Mouse (Mus musculus) kidney, embryonic 14.5 days (tissue): ENCODE measurements around the gene Btbd19. TPM values are rescaled to one million over a fixed set of nuclear protein-coding genes. Genes with fewer than 3 reads are reported as not detected.

Experiments
- ATAC-seq: fragments of 200-750 bp; cut with Nextera tagmentation; 2 replicates; pipeline ENCODE4 v1.8.0; 2017; ENCODE audit warnings: moderate number of reproducible peaks, mild to moderate bottlenecking, moderate TSS enrichment, moderate library complexity; ENCODE audit not compliant: low FRiP score, low TSS enrichment
- H3K27ac ChIP-seq: fragments of 300-500 bp; sonication (generic); 2 replicates; pipeline ENCODE4 v1.5.1; 2014; ENCODE audit warnings: low read depth, mild to moderate bottlenecking, low read length, moderate library complexity, mixed read lengths
- H3K27me3 ChIP-seq: fragments of 300-500 bp; sonication (generic); 2 replicates; pipeline ENCODE4 v1.6.1; 2014; ENCODE audit warnings: mild to moderate bottlenecking, low read length; ENCODE audit not compliant: control insufficient read depth, insufficient read depth
- H3K36me3 ChIP-seq: fragments of 300-500 bp; sonication (generic); 2 replicates; pipeline ENCODE4 v1.6.1; 2014; ENCODE audit warnings: low read length, mixed read lengths; ENCODE audit not compliant: control insufficient read depth, insufficient read depth
- H3K4me1 ChIP-seq: fragments of 300-500 bp; sonication (generic); 2 replicates; pipeline ENCODE4 v1.6.1; 2014; ENCODE audit warnings: low read length, mixed read lengths; ENCODE audit not compliant: control insufficient read depth, insufficient read depth
- H3K4me2 ChIP-seq: fragments of 300-500 bp; sonication (generic); replicated peaks from 2 replicates; pipeline ENCODE4 v1.6.1; 2014; ENCODE audit warnings: low read depth, mild to moderate bottlenecking, low read length
- H3K4me3 ChIP-seq: fragments of 300-500 bp; sonication (generic); 2 replicates; pipeline ENCODE4 v1.5.1; 2014; ENCODE audit warnings: mild to moderate bottlenecking, low read length
- H3K9ac ChIP-seq: fragments of 300-500 bp; sonication (generic); 2 replicates; pipeline ENCODE4 v1.6.1; 2014; ENCODE audit warnings: low read depth, mild to moderate bottlenecking, low read length, moderate library complexity
- H3K9me3 ChIP-seq: fragments of 300-500 bp; sonication (generic); 2 replicates; pipeline ENCODE4 v1.6.1; 2016; ENCODE audit warnings: low read length; ENCODE audit not compliant: control insufficient read depth
- WGBS: fragments of 180-500 bp; shearing (Covaris S2); extraction: QIAGEN DNeasy Blood & Tissue Kit; methylation state at CpG from one replicate; pipeline ENCODE4 v1.1.7; 2014; 5-methylcytosine and 5-hydroxymethylcytosine counted together
- polyA plus RNA-seq: library from polyadenylated mRNA; unstranded; fragments of >200 nt; fragmentation: Nextera tagmentation; extraction: Ambion mirVana; gene quantifications from 2 replicates; pipeline ENCODE4 v1.2.1, GENCODE M21; 2014

Gene Btbd19
- polyA plus RNA-seq, 1 experiment from 2014 or later: 6.2 TPM

DNA sequence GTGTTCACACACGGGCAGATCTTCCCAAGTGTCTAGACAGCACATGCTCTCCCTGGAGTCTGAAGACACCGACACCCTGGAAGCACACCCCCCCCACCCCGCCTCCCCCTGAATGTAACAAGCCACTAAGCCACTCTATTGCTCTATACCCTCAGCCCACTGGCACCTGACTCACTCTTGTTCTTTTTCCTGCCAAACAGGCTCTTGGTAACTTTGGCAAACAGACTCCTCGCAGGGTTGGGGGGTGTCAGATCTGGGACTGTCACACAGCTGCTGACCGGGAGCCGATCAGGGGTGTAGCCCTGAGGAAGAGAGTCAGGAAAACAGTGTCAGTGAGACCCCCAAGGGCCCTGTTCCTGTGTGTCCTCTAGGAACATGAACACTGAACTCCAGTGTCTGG lies 5.7 kb upstream of the Btbd19 start:
- no peak overlapping the region for H3K9ac ChIP-seq
- 80% methylated on average over 6 of the region's 6 CpGs for WGBS
- no peak overlapping the region for H3K27ac ChIP-seq
- peaks cover 3% of the 10 kb centered on the region; the same call in 1 of the 2 replicates for H3K36me3 ChIP-seq
- peaks cover 8% of the 10 kb centered on the region; the same call in 1 of the 2 replicates for H3K4me1 ChIP-seq
- H3K27me3 ChIP-seq: peaks cover 14% of the 10 kb centered on the region
- H3K9me3 ChIP-seq: no peaks in the 10 kb centered on the region
- H3K4me2 ChIP-seq: no peak overlapping the region
- no peak for ATAC-seq
- no peak overlapping the region for H3K4me3 ChIP-seq

DNA sequence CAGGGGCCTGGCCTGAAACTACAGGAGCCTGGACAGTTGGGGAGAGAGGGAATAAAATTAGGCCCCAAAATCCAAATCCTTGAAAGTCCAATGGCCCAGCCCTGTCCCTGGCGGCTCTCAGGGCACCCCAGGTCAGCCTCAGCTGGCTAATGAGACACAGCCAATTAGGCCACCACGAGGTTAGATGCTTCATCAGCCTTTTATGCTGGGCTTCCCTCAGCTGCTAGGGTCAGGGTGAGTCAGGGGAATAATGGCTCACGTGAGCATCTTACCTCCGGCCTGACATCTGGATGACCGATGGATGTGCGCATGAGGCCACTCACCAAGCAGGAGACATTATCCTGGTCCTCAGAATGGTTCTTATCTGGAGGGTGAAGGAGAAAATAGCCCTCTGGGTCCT lies 5.3 kb upstream of the Btbd19 start:
- Histone ChIP-seq H3K9ac (no peak overlapping the region), H3K27me3 (peaks cover 14% of the 10 kb centered on the region), H3K9me3 (no peaks in the 10 kb centered on the region), H3K27ac (no peak overlapping the region), H3K4me2 (no peak overlapping the region), H3K4me3 (no peak overlapping the region), H3K4me1 (peaks cover 12% of the 10 kb centered on the region), H3K36me3 (peaks cover 3% of the 10 kb centered on the region; the same call in 1 of the 2 replicates)
- ATAC-seq: no peak
- 78% methylated on average over 6 of the region's 6 CpGs for WGBS

DNA sequence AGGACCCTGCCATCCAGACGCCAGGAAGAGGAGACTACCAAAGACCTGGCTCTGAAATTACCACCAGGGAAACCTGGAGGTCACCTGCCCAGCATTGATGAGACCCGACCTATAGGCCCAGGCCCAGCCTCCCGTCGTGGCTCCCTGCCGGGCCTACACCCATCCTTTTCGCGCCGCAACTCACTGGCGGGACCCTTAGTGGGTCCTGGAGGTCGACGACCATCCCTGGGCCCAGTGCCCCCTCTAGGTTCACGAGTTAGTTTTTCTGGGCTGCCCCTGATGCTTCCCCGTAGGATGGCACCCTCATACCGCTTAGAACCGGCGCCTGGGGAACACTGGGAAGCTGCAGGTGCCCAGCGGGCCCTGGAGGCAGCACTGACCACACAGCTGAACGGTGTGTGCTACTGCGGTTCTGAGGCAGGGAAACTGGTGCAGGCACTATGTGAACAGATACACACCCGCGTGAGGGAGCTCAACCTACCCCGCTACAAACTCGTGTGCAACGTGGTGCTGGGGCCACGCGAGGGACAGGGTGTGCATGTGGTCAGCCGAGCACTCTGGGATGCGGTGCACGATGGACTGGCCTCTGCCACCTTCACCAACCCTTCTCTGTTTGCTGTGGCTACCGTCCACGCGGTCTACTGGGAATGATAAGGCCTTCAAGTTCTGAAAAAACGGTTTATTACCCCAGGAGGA lies 2.6 kb upstream of the Btbd19 start:
- no peak for ATAC-seq

DNA sequence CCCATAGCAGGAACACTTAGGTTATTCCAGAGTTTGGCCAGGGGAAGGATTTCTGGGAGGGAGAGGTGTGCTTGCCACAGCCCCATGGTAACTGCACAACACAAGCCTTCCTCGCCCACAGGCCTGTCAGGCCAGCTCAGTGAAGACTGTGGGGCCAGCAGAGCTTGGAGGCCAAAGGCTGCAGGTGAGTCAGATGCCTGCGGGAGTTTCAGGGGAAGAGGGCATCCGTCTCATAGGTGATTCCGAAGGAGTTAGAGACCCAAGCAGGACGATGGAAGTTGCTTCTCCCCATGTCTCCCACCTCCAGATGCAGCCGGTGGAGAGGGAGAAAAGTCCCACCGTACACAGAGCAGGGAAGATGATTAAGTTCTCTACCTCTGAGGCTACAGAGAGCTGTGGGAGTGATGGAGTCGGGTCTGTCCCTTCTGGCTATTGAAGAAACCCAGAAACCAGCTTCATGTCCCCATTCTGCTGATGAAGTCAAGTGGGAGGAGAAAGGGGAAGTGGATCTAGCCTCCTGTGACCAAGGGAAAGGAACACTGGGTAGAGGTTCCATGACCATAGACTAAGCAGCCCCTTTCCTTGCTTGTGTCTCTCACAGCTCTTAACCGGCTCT lies 1.3 kb upstream of the Btbd19 start, which contains the start of gene Tctex1d4:
TSS of gene Tctex1d4 (plus strand) at position 120 of the 616 bp plus-strand sequence.
- peaks cover 3% of the 10 kb centered on the region; the same call in 1 of the 2 replicates for H3K36me3 ChIP-seq
- WGBS: 82% methylated on average over 9 of the region's 9 CpGs
- H3K9me3 ChIP-seq: no peaks in the 10 kb centered on the region
- no peak within 1 kb of the TSS for H3K4me3 ChIP-seq
- peak within 1 kb of the TSS; percentile 87 for H3K27ac ChIP-seq
- ATAC-seq: no peak
- H3K4me2 ChIP-seq: peak within 1 kb of the TSS; percentile 15; the same call in 1 of the 2 replicates
- H3K9ac ChIP-seq: peak within 1 kb of the TSS; percentile 25
- peaks cover 3% of the 10 kb centered on the region; the same call in 1 of the 2 replicates for H3K27me3 ChIP-seq
- H3K4me1 ChIP-seq: peaks cover 22% of the 10 kb centered on the region

More for the DNA sequence above, 2.6 kb upstream of the Btbd19 start:
- no peak overlapping the region for H3K9ac ChIP-seq
- no peaks in the 10 kb centered on the region for H3K9me3 ChIP-seq
- H3K4me3 ChIP-seq: no peak overlapping the region
- H3K36me3 ChIP-seq: peaks cover 3% of the 10 kb centered on the region; the same call in 1 of the 2 replicates
- 89% methylated on average over 33 of the region's 33 CpGs for WGBS
- H3K27ac ChIP-seq: no peak overlapping the region
- H3K27me3 ChIP-seq: peaks cover 14% of the 10 kb centered on the region
- H3K4me2 ChIP-seq: no peak overlapping the region
- peaks cover 24% of the 10 kb centered on the region for H3K4me1 ChIP-seq

DNA sequence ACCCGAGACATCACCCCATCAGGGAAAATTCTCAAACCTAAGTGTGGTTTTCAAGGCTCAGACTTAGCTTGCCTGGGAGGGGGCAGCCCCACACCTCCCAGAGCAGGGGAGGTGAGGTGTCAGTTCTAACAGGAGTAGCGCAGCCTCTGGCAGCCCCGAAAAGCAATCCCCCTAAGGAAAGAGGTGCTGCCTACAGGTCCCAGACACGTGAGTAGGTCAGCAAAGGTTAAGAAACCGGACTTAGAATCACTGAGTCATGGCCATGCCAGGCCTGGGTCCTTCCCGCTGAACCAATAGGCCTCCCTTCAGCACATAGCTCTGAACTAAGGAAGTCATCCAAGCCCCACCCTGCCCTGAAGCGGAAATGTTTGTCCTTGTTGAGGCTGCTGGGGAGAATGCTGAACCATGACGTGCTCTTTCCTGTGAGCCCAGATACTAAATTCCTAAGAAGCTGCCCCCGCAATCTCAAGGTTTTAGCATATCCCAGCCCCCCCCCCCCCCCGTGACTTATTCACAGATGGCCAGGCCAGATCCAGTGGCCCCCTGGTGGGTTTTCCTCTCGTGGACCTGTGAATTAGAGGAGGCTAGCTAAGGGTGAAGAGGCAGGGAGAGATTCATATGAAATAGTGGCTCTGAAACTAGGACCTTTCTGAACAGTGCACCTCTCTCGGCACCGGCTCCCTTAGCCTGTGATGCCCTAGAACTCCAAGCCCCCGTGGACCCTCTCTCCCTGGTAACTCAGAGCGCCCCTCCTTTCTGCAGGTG lies 567 bp upstream of the Btbd19 start:
- Histone ChIP-seq H3K4me1 (peaks cover 22% of the 10 kb centered on the region), H3K4me2 (peak overlapping the region; percentile 15; the same call in 1 of the 2 replicates), H3K27me3 (no peaks in the 10 kb centered on the region), H3K36me3 (peaks cover 3% of the 10 kb centered on the region; the same call in 1 of the 2 replicates), H3K9ac (peak overlapping the region; percentile 25), H3K9me3 (no peaks in the 10 kb centered on the region), H3K27ac (peak overlapping the region; percentile 87), H3K4me3 (no peak overlapping the region)
- 34% methylated on average over 15 of the region's 15 CpGs for WGBS
- ATAC-seq: peak; percentile 63; the same call in 1 of the 2 replicates

DNA sequence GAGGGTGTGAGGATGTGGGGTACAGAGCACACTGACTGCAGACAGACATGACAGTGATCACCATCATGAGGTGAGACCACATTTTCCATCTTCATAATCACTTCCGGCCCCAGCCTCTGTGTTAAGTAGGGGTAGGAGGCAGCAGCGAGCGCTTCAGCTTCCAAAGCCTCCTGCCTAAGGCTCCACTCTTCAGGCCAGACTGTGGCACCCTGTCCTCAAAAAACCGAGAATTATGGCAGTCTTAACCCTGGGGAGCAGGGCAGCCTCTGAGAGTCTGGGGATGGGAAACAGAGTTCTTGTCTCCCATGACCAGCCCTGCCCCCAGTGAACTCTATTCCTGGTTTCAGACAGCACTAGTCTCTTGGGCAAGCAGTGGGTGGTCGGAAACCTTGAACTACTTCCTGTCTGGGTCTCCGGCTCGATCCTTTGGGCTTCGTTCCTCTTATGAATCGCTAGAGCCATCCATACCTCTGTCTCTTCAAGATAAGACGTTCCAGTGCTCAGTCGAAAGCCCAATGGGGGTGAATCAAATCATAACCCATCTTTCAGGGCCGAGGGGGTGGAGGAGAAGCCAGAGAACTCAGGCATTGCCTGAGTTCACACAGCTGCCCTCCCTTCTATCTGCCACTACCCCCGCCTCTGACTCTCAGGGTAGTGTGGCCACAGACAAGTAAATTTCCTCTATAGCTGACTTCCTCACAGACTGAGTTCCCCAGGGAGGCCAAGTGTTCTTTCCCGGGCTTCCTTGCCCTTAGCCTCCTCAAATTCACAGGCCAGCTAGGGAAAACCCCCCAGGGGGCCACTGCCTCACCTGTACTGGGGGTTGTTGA lies 792 bp downstream of the Btbd19 start:
- Histone ChIP-seq H3K9ac (peak overlapping the region; percentile 42; the same call in 1 of the 2 replicates), H3K4me3 (no peak overlapping the region), H3K4me2 (peak overlapping the region; percentile 18; the same call in 1 of the 2 replicates), H3K27ac (peak overlapping the region; percentile 87), H3K36me3 (no peaks in the 10 kb centered on the region; the same call in 1 of the 2 replicates), H3K4me1 (peaks cover 25% of the 10 kb centered on the region), H3K27me3 (no peaks in the 10 kb centered on the region), H3K9me3 (no peaks in the 10 kb centered on the region)
- WGBS: 54% methylated on average over 14 of the region's 14 CpGs
- ATAC-seq: no peak

DNA sequence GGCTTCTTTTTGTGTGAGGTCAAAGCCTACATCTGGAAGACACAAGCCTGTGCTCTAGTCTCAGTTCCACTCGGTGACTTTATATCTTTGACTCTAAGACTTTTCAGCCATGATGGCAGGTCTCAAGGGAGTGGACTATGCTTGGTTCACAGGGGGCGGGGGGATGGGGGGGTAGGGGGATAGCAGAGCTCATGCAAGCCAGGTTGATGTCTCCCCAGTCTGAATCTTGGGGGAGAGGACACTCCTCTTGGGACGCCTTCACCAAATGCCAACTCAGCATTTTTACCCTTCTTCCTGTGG lies 1.4 kb downstream of the Btbd19 start:
- H3K27me3 ChIP-seq: no peaks in the 10 kb centered on the region
- H3K9ac ChIP-seq: 0 out of 2 replicates have a peak overlapping the region, but pooled peaks have one; percentile 42
- WGBS: 74% methylated on average over 3 of the region's 3 CpGs
- no peaks in the 10 kb centered on the region for H3K9me3 ChIP-seq
- no peak for ATAC-seq
- no peak overlapping the region for H3K4me2 ChIP-seq
- H3K4me3 ChIP-seq: no peak overlapping the region
- peaks cover 27% of the 10 kb centered on the region for H3K4me1 ChIP-seq
- H3K36me3 ChIP-seq: no peaks in the 10 kb centered on the region; the same call in 1 of the 2 replicates
- H3K27ac ChIP-seq: peak overlapping the region; percentile 87; the same call in 1 of the 2 replicates

DNA sequence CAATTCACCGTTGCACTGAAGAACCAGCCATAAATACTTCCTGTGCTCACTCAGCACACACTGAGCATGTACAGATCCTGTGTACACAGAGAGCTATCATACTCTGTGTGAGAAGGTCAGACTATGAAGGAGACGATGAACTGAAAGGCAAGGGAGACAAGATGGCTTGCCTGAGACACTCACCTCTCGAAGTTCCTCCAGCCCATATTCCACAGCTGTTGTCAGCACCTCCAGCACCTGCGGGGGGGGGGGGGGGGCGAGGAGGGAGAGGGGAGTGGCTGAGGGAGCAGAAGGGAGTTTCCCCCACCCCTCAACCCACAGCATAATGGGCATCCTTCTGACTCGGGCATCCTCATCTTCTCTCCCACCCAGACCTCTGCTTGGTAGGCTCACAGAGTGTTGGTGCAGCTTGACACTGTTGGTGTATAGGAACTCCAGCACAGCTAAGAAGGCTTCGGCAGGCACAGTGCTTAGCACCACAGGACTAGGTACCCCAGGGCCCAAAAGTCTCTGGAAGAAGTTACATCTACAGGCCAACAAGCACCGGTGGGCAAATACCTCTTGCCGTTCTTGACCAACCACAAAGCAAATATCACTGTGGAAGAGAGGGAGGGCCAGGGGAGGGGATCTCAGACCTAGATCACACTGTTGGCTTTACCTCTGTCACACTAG lies 1.8 kb downstream of the Btbd19 start:
- ATAC-seq: no peak
- no peak overlapping the region for H3K4me2 ChIP-seq
- H3K27ac ChIP-seq: no peak overlapping the region
- no peak overlapping the region for H3K9ac ChIP-seq
- H3K4me1 ChIP-seq: peaks cover 27% of the 10 kb centered on the region
- H3K9me3 ChIP-seq: no peaks in the 10 kb centered on the region
- 84% methylated on average over 7 of the region's 9 CpGs for WGBS
- H3K27me3 ChIP-seq: no peaks in the 10 kb centered on the region
- no peak overlapping the region for H3K4me3 ChIP-seq
- no peaks in the 10 kb centered on the region for H3K36me3 ChIP-seq
